Mouse (Mus musculus): Measurements from ENCODE around the gene Prkag2. TPM values are rescaled to one million over a fixed set of nuclear protein-coding genes. Genes with fewer than 3 reads are reported as not detected.
"Not testable (repeated sequence)": the region's sequence is repeated elsewhere in the genome, so short reads cannot be mapped to it uniquely, and the experiment has no call there.

Gene Prkag2
- polyA plus RNA-seq, 1 experiment = 6.2 TPM

- no peak for TF ChIP-seq CEBPB (IDR thresholded peaks at IDR 0.05; ENCODE audit: low read depth)
- TF ChIP-seq MAX (IDR thresholded peaks at IDR 0.05) = no peak
- no peak for TF ChIP-seq USF1 (IDR thresholded peaks at IDR 0.05; ENCODE audit: low read depth)
- no peak for TF ChIP-seq FOSL1 (IDR thresholded peaks at IDR 0.05; ENCODE audit: insufficient read depth, low read length, poor library complexity, severe bottlenecking)
- no peak for TF ChIP-seq MYOG (IDR thresholded peaks at IDR 0.05; ENCODE audit: control insufficient read depth, extremely low read depth, insufficient read length)
- no peak for TF ChIP-seq MYOD1 (IDR thresholded peaks at IDR 0.05; ENCODE audit: control insufficient read depth, insufficient read length, low read depth)
- no peak for TF ChIP-seq CTCF (IDR thresholded peaks at IDR 0.05; ENCODE audit: control insufficient read depth, insufficient read depth, insufficient read length)
- Histone ChIP-seq H3ac (ENCODE audit: control insufficient read depth, insufficient read length, low read depth) (no peak overlapping the region), H3K79me2 (ENCODE audit: control insufficient read depth, insufficient read depth) (peaks cover 100% of the 10 kb centered on the region), H3K36me3 (ENCODE audit: control insufficient read depth, insufficient read depth) (no peaks in the 10 kb centered on the region), H3K27me3 (ENCODE audit: control insufficient read depth, insufficient read depth, insufficient read length) (no peaks in the 10 kb centered on the region), H3K79me3 (ENCODE audit: low read depth) (peaks cover 100% of the 10 kb centered on the region), H3K4me3 (ENCODE audit: insufficient read depth, poor library complexity, severe bottlenecking) (no peak overlapping the region)
Measured at GRCm38 (mm10) chr5:24828446-24828845, 272.0 kb downstream of the Prkag2 start.

- H3K27me3 ChIP-seq (ENCODE audit: control insufficient read depth, insufficient read depth, insufficient read length) = no peaks in the 10 kb centered on the region
- no peak overlapping the region for H3ac ChIP-seq (ENCODE audit: control insufficient read depth, insufficient read length, low read depth)
- H3K79me3 ChIP-seq (ENCODE audit: low read depth) = peaks cover 96% of the 10 kb centered on the region
- H3K36me3 ChIP-seq (ENCODE audit: control insufficient read depth, insufficient read depth) = no peaks in the 10 kb centered on the region
- TF ChIP-seq MYOG (IDR thresholded peaks at IDR 0.05; ENCODE audit: control insufficient read depth, extremely low read depth, insufficient read length) = no peak
- no peak for TF ChIP-seq FOSL1 (IDR thresholded peaks at IDR 0.05; ENCODE audit: insufficient read depth, low read length, poor library complexity, severe bottlenecking)
- no peak overlapping the region for H3K4me3 ChIP-seq (ENCODE audit: insufficient read depth, poor library complexity, severe bottlenecking)
- peaks cover 100% of the 10 kb centered on the region for H3K79me2 ChIP-seq (ENCODE audit: control insufficient read depth, insufficient read depth)
Measured at GRCm38 (mm10) chr5:24827173-24827572, 273.3 kb downstream of the Prkag2 start.

GRCm38 (mm10) chr5:24826056-24826770 lies 274.2 kb downstream of the Prkag2 start:
- Histone ChIP-seq H3ac (ENCODE audit: control insufficient read depth, insufficient read length, low read depth) (no peak overlapping the region), H3K79me3 (ENCODE audit: low read depth) (peaks cover 87% of the 10 kb centered on the region), H3K4me3 (ENCODE audit: insufficient read depth, poor library complexity, severe bottlenecking) (no peak overlapping the region), H3K79me2 (ENCODE audit: control insufficient read depth, insufficient read depth) (peaks cover 100% of the 10 kb centered on the region), H3K27me3 (ENCODE audit: control insufficient read depth, insufficient read depth, insufficient read length) (no peaks in the 10 kb centered on the region), H3K36me3 (ENCODE audit: control insufficient read depth, insufficient read depth) (no peaks in the 10 kb centered on the region)
- TF ChIP-seq MYOD1 (IDR thresholded peaks at IDR 0.05; ENCODE audit: control insufficient read depth, insufficient read length, low read depth) (no peak), USF1 (IDR thresholded peaks at IDR 0.05; ENCODE audit: low read depth) (no peak), MAX (IDR thresholded peaks at IDR 0.05) (no peak), MYOG (IDR thresholded peaks at IDR 0.05; ENCODE audit: control insufficient read depth, extremely low read depth, insufficient read length) (no peak)

- Histone ChIP-seq H3K79me2 (ENCODE audit: control insufficient read depth, insufficient read depth) (peaks cover 100% of the 10 kb centered on the region), H3K79me3 (ENCODE audit: low read depth) (peaks cover 87% of the 10 kb centered on the region), H3ac (ENCODE audit: control insufficient read depth, insufficient read length, low read depth) (no peak overlapping the region), H3K27me3 (ENCODE audit: control insufficient read depth, insufficient read depth, insufficient read length) (no peaks in the 10 kb centered on the region), H3K4me3 (ENCODE audit: insufficient read depth, poor library complexity, severe bottlenecking) (no peak overlapping the region), H3K36me3 (ENCODE audit: control insufficient read depth, insufficient read depth) (no peaks in the 10 kb centered on the region)
- TF ChIP-seq MYOD1 (IDR thresholded peaks at IDR 0.05; ENCODE audit: control insufficient read depth, insufficient read length, low read depth) (peak; percentile 52), MYOG (IDR thresholded peaks at IDR 0.05; ENCODE audit: control insufficient read depth, extremely low read depth, insufficient read length) (no peak), CTCF (IDR thresholded peaks at IDR 0.05; ENCODE audit: control insufficient read depth, insufficient read depth, insufficient read length) (no peak), CEBPB (IDR thresholded peaks at IDR 0.05; ENCODE audit: low read depth) (no peak)
Measured at GRCm38 (mm10) chr5:24825365-24826055, 274.9 kb downstream of the Prkag2 start.

GRCm38 (mm10) chr5:24823864-24824405 lies 276.5 kb downstream of the Prkag2 start:
- no peak overlapping the region for H3K4me3 ChIP-seq (ENCODE audit: insufficient read depth, poor library complexity, severe bottlenecking)
- H3K27me3 ChIP-seq (ENCODE audit: control insufficient read depth, insufficient read depth, insufficient read length) = no peaks in the 10 kb centered on the region
- no peak for TF ChIP-seq CTCF (IDR thresholded peaks at IDR 0.05; ENCODE audit: control insufficient read depth, insufficient read depth, insufficient read length)
- TF ChIP-seq MAX (IDR thresholded peaks at IDR 0.05) = no peak
- no peak for TF ChIP-seq USF1 (IDR thresholded peaks at IDR 0.05; ENCODE audit: low read depth)
- no peak for TF ChIP-seq FOSL1 (IDR thresholded peaks at IDR 0.05; ENCODE audit: insufficient read depth, low read length, poor library complexity, severe bottlenecking)
- TF ChIP-seq MYOD1 (IDR thresholded peaks at IDR 0.05; ENCODE audit: control insufficient read depth, insufficient read length, low read depth) = no peak
- no peak for TF ChIP-seq MYOG (IDR thresholded peaks at IDR 0.05; ENCODE audit: control insufficient read depth, extremely low read depth, insufficient read length)
- H3ac ChIP-seq (ENCODE audit: control insufficient read depth, insufficient read length, low read depth) = no peak overlapping the region
- H3K36me3 ChIP-seq (ENCODE audit: control insufficient read depth, insufficient read depth) = no peaks in the 10 kb centered on the region
- peaks cover 100% of the 10 kb centered on the region for H3K79me2 ChIP-seq (ENCODE audit: control insufficient read depth, insufficient read depth)
- H3K79me3 ChIP-seq (ENCODE audit: low read depth) = peaks cover 85% of the 10 kb centered on the region

GRCm38 (mm10) chr5:24822781-24823180 lies 277.7 kb downstream of the Prkag2 start:
- Histone ChIP-seq H3K27me3 (ENCODE audit: control insufficient read depth, insufficient read depth, insufficient read length) (no peaks in the 10 kb centered on the region), H3K79me2 (ENCODE audit: control insufficient read depth, insufficient read depth) (peaks cover 100% of the 10 kb centered on the region), H3K79me3 (ENCODE audit: low read depth) (peaks cover 83% of the 10 kb centered on the region), H3ac (ENCODE audit: control insufficient read depth, insufficient read length, low read depth) (no peak overlapping the region), H3K36me3 (ENCODE audit: control insufficient read depth, insufficient read depth) (peaks cover 4% of the 10 kb centered on the region), H3K4me3 (ENCODE audit: insufficient read depth, poor library complexity, severe bottlenecking) (no peak overlapping the region)
- TF ChIP-seq USF1 (IDR thresholded peaks at IDR 0.05; ENCODE audit: low read depth) (no peak), MYOG (IDR thresholded peaks at IDR 0.05; ENCODE audit: control insufficient read depth, extremely low read depth, insufficient read length) (no peak), FOSL1 (IDR thresholded peaks at IDR 0.05; ENCODE audit: insufficient read depth, low read length, poor library complexity, severe bottlenecking) (no peak), CTCF (IDR thresholded peaks at IDR 0.05; ENCODE audit: control insufficient read depth, insufficient read depth, insufficient read length) (no peak), MAX (IDR thresholded peaks at IDR 0.05) (no peak), CEBPB (IDR thresholded peaks at IDR 0.05; ENCODE audit: low read depth) (no peak), MYOD1 (IDR thresholded peaks at IDR 0.05; ENCODE audit: control insufficient read depth, insufficient read length, low read depth) (no peak)

- not testable (repeated sequence) for H3ac ChIP-seq (ENCODE audit: control insufficient read depth, insufficient read length, low read depth); H3K27me3 ChIP-seq (ENCODE audit: control insufficient read depth, insufficient read depth, insufficient read length); H3K4me3 ChIP-seq (ENCODE audit: insufficient read depth, poor library complexity, severe bottlenecking); H3K36me3 ChIP-seq (ENCODE audit: control insufficient read depth, insufficient read depth)
- H3K79me3 ChIP-seq (ENCODE audit: low read depth) = peaks cover 83% of the 10 kb centered on the region
- H3K79me2 ChIP-seq (ENCODE audit: control insufficient read depth, insufficient read depth) = peaks cover 100% of the 10 kb centered on the region
Measured at GRCm38 (mm10) chr5:24822231-24822630, 278.2 kb downstream of the Prkag2 start.
